Mouse (Mus musculus): ENCODE measurements at regions not wholly inside any gene's neighbourhood (a gene's known extent, or its start where the extent isn't known, plus 50 kb on each side); places are given as distances from the start of the nearest gene placed in this dataset.

DNA sequence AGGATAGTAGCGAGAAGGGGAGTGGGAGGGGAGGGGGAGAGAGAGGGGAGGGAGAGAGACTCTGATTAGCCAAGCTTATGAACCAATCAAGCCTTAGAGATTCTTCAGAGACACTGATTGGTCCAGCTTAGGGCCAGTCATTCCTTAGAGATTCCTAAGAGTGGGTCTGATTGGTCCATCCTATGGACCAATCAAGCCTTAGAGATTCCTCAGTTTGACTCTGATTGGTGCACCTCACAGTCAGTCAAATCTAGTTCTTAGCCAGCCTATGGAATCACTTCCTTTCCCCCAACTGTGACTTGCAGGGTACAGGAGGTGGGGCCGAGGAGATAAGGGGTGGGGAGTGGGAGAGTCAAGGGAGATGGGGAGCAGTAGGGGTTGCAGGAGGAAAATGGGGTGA is 152.8 kb downstream of the Suds3 start:
- WGBS = 63% methylated on average over 2 of the region's 2 CpGs
- no peak for ATAC-seq (ENCODE audit: insufficient number of reproducible peaks, insufficient read depth, low FRiP score, low TSS enrichment, low read depth)
- Histone ChIP-seq H3K36me3 (no peaks in the 10 kb centered on the region), H3K9ac (replicated peaks) (no peak overlapping the region), H3K4me2 (no peak overlapping the region), H3K9me3 (no peaks in the 10 kb centered on the region), H3K27ac (no peak overlapping the region), H3K27me3 (no peaks in the 10 kb centered on the region), H3K4me1 (replicated peaks) (no peaks in the 10 kb centered on the region), H3K4me3 (replicated peaks) (no peak overlapping the region)

DNA sequence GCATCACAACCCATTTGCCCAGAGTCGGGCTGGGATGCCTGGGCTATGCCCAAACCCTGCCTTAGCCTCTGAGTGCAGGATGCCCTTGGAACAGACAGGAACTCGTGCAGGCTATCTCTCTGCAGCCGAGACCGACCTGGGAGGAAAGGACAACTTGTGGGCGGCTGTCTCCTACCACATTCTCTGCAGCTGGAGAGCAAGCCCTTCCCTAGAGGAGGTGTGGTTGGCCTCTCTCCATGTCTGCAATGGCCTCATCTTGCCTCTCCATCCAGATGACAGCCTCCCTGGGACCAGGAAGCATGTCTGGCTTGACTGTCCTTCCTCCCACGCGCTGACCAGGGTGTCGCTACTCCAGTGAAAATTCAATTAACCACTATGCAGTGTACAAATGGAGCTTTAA is 155.9 kb downstream of the Suds3 start:
- no peak overlapping the region for H3K4me2 ChIP-seq

DNA sequence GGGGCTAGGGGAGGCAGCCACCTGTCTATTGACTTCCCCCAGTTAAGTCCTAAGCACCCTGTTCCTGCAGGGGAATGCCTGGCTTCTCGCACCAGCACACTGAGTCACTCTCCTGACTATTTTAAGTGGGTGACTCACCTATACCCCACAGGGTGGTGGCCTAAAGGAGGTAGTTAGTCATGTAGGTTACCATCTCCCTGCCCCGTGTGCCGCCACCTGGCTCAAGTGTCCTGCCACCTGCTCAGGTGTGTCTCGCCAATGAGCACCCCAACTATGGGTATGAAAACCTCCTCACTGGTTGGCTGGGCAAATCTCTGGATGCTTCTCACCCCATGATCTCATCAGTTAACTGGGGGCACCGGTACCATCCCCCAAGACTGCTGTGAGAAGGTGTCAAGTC is 157.8 kb downstream of the Suds3 start:
- Histone ChIP-seq H3K4me3 (replicated peaks) (no peak overlapping the region), H3K9ac (replicated peaks) (no peak overlapping the region), H3K27ac (no peak overlapping the region), H3K36me3 (no peaks in the 10 kb centered on the region), H3K27me3 (no peaks in the 10 kb centered on the region), H3K4me1 (replicated peaks) (no peaks in the 10 kb centered on the region), H3K4me2 (no peak overlapping the region), H3K9me3 (no peaks in the 10 kb centered on the region)
- ATAC-seq (ENCODE audit: insufficient number of reproducible peaks, insufficient read depth, low FRiP score, low TSS enrichment, low read depth) = no peak
- WGBS = 77% methylated on average over 5 of the region's 5 CpGs

More for the DNA sequence above, 155.9 kb downstream of the Suds3 start:
- no peak overlapping the region for H3K9ac ChIP-seq (replicated peaks)
- no peaks in the 10 kb centered on the region for H3K36me3 ChIP-seq
- H3K27ac ChIP-seq = no peak overlapping the region
- H3K27me3 ChIP-seq = no peaks in the 10 kb centered on the region
- WGBS = 73% methylated on average over 8 of the region's 8 CpGs
- no peaks in the 10 kb centered on the region for H3K4me1 ChIP-seq (replicated peaks)
- H3K4me3 ChIP-seq (replicated peaks) = no peak overlapping the region
- H3K9me3 ChIP-seq = no peaks in the 10 kb centered on the region
- ATAC-seq (ENCODE audit: insufficient number of reproducible peaks, insufficient read depth, low FRiP score, low TSS enrichment, low read depth) = no peak

DNA sequence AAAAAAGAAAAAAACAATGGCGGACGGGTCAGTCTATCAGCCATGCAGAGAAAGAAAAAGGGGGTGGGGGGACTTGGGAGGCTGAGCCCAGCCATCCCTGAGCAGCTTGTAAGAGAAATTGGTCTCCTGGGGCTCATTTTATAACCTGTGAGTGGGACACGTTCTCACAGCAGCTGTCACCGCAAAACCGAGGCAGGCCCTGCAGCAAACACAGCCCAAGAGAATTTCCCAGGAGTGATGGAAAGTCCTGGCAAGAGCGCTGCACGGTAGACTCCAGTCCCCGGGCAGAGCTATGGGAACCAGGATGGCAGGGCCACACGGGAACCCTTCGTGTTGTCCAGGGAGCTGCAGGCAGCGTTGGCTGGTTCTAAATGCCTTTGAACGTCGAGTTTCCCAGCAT is 159.3 kb downstream of the Suds3 start:
- no peaks in the 10 kb centered on the region for H3K9me3 ChIP-seq
- no peak overlapping the region for H3K4me3 ChIP-seq (replicated peaks)
- H3K27me3 ChIP-seq = no peaks in the 10 kb centered on the region
- no peak overlapping the region for H3K9ac ChIP-seq (replicated peaks)
- no peaks in the 10 kb centered on the region for H3K4me1 ChIP-seq (replicated peaks)
- no peak overlapping the region for H3K27ac ChIP-seq
- no peak overlapping the region for H3K4me2 ChIP-seq
- WGBS = 66% methylated on average over 13 of the region's 13 CpGs
- no peaks in the 10 kb centered on the region for H3K36me3 ChIP-seq
- ATAC-seq (ENCODE audit: insufficient number of reproducible peaks, insufficient read depth, low FRiP score, low TSS enrichment, low read depth) = no peak

DNA sequence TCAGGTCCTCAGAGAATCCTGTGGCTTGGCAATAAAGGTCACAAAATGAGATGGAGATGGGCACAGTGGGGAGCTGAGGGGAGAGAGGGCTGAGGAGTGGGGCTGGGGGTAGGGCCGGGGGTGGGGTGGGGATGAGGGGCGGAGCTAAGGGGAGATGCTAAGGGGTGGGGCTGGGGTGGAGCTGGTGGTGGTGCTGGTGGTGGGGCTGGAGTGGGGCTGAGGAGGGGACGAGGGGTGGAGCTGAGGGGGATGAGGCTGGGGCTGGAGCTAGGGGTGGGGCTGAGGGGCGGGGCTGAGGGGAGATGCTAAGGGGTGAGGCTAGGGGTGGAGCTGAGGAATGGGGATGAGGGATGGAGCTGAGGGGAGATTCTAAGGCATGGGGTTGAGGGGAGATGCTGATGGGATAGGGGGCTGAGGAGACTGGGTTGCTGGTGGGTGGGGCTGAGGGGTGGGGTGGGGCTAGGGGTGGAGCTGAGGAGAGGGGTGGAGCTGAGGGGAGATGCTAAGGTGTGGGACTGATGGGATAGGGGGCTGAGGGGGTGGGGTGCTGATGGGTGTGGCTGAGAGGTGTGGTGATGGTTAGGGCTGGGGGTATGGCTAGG is 165.5 kb downstream of the Suds3 start:
- no peaks in the 10 kb centered on the region for H3K27me3 ChIP-seq
- H3K4me2 ChIP-seq = no peak overlapping the region
- 6% methylated on average over 4 of the region's 4 CpGs for WGBS
- H3K9ac ChIP-seq (replicated peaks) = no peak overlapping the region
- H3K4me1 ChIP-seq (replicated peaks) = no peaks in the 10 kb centered on the region
- no peaks in the 10 kb centered on the region for H3K36me3 ChIP-seq
- no peak overlapping the region for H3K27ac ChIP-seq
- H3K9me3 ChIP-seq = no peaks in the 10 kb centered on the region
- ATAC-seq (ENCODE audit: insufficient number of reproducible peaks, insufficient read depth, low FRiP score, low TSS enrichment, low read depth) = no peak
- no peak overlapping the region for H3K4me3 ChIP-seq (replicated peaks)

DNA sequence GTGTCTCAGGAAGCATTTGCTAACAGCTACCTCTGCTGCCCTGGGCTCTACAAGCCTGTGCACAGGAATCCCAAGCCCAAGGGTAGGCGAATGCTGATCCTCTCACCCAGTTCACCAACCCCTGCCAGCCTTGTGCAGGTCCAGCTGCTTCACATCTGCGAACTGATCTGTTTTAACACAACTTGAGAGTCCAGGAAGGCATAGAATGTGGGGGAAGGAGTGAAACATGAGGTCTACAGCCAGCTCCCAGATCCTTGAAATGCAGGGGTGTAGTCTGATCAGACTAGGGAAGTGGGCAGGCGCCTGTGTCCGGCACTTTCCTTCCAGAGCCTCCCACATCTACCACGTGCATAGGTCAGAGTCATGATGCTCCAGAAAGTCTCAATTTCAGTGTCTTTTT is 181.3 kb downstream of the Suds3 start:
- H3K4me3 ChIP-seq (replicated peaks) = no peak overlapping the region
- H3K9me3 ChIP-seq = no peaks in the 10 kb centered on the region
- H3K27me3 ChIP-seq = no peaks in the 10 kb centered on the region
- no peak for ATAC-seq (ENCODE audit: insufficient number of reproducible peaks, insufficient read depth, low FRiP score, low TSS enrichment, low read depth)
- H3K4me2 ChIP-seq = no peak overlapping the region
- H3K9ac ChIP-seq (replicated peaks) = no peak overlapping the region
- no peak overlapping the region for H3K27ac ChIP-seq
- no peaks in the 10 kb centered on the region for H3K36me3 ChIP-seq
- 64% methylated on average over 5 of the region's 5 CpGs for WGBS
- H3K4me1 ChIP-seq (replicated peaks) = no peaks in the 10 kb centered on the region

DNA sequence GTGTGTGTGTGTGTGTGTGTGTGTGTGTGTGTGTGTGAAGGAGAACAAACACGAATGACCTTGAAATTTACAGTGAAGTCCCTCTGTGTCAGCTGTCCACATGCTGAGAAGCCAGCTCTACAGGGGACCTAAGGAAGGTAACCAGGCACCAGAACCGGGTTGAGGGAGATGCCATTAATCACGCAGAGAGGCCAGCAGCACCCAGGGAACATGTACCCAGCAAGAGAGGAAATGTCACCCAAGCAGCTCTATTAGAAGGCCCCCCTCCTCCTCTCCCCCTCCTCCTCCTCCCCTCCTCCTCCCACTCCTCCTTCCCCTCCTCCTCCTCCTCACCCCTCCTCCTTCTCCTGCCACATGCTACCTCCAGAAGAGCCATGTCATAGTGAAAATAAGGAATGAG is 181.8 kb downstream of the Suds3 start:
- H3K36me3 ChIP-seq = no peaks in the 10 kb centered on the region
- ATAC-seq (ENCODE audit: insufficient number of reproducible peaks, insufficient read depth, low FRiP score, low TSS enrichment, low read depth) = no peak
- no peaks in the 10 kb centered on the region for H3K4me1 ChIP-seq (replicated peaks)
- no peaks in the 10 kb centered on the region for H3K9me3 ChIP-seq
- H3K9ac ChIP-seq (replicated peaks) = no peak overlapping the region
- WGBS = 58% methylated on average over 3 of the region's 3 CpGs
- H3K4me2 ChIP-seq = no peak overlapping the region
- no peaks in the 10 kb centered on the region for H3K27me3 ChIP-seq
- no peak overlapping the region for H3K27ac ChIP-seq
- no peak overlapping the region for H3K4me3 ChIP-seq (replicated peaks)

DNA sequence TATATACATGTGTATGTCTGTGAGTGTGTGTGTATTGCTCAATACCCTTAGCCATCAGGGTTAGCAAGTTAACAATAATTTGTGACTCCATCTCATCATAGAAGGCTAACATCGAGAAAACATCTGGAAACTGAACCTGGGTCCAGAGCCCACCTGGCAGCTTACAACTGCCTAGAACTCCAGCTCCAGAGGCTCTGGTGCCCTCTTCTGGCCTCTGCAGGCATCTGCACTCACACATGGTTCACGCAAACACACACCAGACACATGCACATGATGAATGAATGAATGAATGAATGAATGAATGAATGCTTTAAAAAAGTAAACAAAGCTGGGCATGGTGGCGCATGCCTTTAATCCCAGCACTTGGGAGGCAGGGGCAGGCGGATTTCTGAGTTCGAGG is 182.8 kb downstream of the Suds3 start:
- no peaks in the 10 kb centered on the region for H3K27me3 ChIP-seq
- no peaks in the 10 kb centered on the region for H3K36me3 ChIP-seq
- no peak overlapping the region for H3K9ac ChIP-seq (replicated peaks)
- H3K9me3 ChIP-seq = no peaks in the 10 kb centered on the region
- H3K4me2 ChIP-seq = no peak overlapping the region
- WGBS = 93% methylated on average over 5 of the region's 5 CpGs
- H3K4me1 ChIP-seq (replicated peaks) = no peaks in the 10 kb centered on the region
- no peak for ATAC-seq (ENCODE audit: insufficient number of reproducible peaks, insufficient read depth, low FRiP score, low TSS enrichment, low read depth)
- H3K27ac ChIP-seq = no peak overlapping the region
- no peak overlapping the region for H3K4me3 ChIP-seq (replicated peaks)

DNA sequence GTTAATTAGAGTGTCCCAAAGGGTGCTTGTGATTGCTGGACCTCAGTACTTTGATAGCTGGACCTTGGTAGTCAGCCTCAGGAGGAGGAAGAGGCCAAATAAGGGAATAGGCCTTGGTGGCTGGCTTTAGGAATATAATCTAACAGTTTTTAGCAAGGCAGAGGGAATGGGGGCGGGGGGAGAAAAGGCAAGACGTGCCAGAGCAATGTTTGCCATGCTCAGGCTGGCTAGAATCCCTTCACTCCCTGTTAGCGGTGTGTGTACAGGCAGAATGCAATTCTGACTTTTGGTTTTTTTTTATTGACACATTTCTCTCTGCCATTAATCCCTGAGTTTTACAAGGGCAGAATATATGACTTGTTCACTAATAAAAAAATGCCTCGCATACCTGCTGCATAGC is 192.2 kb downstream of the Suds3 start:
- H3K4me3 ChIP-seq (replicated peaks) = no peak overlapping the region
- H3K9ac ChIP-seq (replicated peaks) = no peak overlapping the region
- no peak overlapping the region for H3K4me2 ChIP-seq
- 50% methylated on average over 4 of the region's 4 CpGs for WGBS
- peaks cover 9% of the 10 kb centered on the region for H3K4me1 ChIP-seq (replicated peaks)
- H3K9me3 ChIP-seq = no peaks in the 10 kb centered on the region
- H3K27ac ChIP-seq = no peak overlapping the region
- ATAC-seq (ENCODE audit: insufficient number of reproducible peaks, insufficient read depth, low FRiP score, low TSS enrichment, low read depth) = no peak
- no peaks in the 10 kb centered on the region for H3K36me3 ChIP-seq
- no peaks in the 10 kb centered on the region for H3K27me3 ChIP-seq

DNA sequence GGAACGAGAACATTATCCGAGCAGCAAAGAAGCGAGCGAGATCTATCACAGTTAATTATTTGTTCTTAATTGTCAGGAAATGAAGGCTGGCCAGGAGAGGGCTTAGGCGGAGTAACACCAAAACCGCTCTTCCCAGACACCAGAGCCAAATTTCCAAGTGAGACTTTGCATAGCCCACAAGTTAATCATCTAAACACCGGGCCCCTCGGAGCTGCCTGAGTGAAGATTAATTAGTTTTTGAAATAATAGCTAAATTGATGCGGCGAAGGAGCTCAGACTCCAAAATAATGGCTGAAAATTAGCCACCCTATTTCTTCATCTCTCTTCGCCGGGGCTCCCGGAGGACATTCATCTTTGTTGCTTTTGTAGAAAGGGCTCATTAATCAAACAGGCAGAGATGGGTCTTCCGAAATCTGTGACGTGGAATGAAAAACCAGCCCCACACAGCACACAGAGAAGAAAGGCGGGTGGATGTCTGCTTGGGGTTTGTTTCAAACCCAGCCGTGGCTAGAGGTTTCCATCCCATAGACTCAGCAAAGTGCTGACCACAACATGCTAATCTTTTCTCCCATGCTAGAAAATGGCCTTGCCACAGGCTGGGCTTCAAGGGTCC is 193.7 kb downstream of the Suds3 start:
- Histone ChIP-seq H3K4me1 (replicated peaks) (peaks cover 9% of the 10 kb centered on the region), H3K36me3 (no peaks in the 10 kb centered on the region), H3K9me3 (no peaks in the 10 kb centered on the region), H3K27ac (no peak overlapping the region), H3K4me2 (no peak overlapping the region), H3K9ac (replicated peaks) (no peak overlapping the region), H3K27me3 (no peaks in the 10 kb centered on the region), H3K4me3 (replicated peaks) (no peak overlapping the region)
- ATAC-seq (ENCODE audit: insufficient number of reproducible peaks, insufficient read depth, low FRiP score, low TSS enrichment, low read depth) = no peak
- WGBS = 57% methylated on average over 17 of the region's 17 CpGs

DNA sequence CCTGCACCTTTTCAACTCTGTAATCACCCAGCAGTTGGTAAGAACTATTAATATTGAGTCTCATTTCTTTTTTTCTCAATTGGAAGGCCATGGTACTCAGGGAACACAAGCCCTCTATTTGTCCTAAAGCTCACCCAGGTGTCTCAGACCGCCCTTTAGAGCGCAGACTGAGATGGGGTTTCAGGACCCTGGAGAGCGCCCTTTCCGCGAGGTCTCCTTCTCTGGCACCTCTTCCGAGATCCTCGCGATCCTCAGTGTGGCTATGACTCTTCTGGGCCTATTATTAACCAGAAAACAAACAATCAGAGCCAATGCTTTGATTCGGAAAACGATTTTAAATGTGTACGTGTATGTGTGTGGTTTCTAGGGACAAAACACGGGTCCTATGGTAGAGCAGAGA is 201.0 kb downstream of the Suds3 start:
- H3K27me3 ChIP-seq = no peaks in the 10 kb centered on the region
- WGBS = 45% methylated on average over 12 of the region's 12 CpGs
- no peak overlapping the region for H3K27ac ChIP-seq
- ATAC-seq (ENCODE audit: insufficient number of reproducible peaks, insufficient read depth, low FRiP score, low TSS enrichment, low read depth) = no peak
- no peak overlapping the region for H3K9ac ChIP-seq (replicated peaks)
- no peaks in the 10 kb centered on the region for H3K36me3 ChIP-seq
- H3K4me1 ChIP-seq (replicated peaks) = no peaks in the 10 kb centered on the region
- H3K4me3 ChIP-seq (replicated peaks) = no peak overlapping the region
- no peaks in the 10 kb centered on the region for H3K9me3 ChIP-seq
- H3K4me2 ChIP-seq = no peak overlapping the region

DNA sequence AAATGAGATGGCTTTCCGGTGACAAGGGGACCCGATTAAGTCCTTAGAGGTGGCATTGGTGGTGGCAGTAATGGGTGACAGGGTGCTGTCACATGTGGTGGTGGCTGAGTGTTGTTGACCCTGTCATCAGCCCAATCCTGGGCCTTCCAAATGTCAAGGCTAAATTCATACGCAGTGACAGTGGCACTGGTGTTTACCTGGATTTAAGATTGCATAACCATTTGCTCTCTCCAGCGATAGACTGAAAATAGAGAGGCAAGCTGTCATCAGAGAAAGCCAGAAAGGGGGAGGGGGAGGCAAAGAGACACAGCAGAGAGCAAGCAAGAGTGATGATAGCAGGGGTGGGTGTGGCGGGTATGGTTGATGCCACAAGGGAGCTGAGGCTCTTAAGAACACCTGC is 215.1 kb downstream of the Suds3 start:
- ATAC-seq (ENCODE audit: insufficient number of reproducible peaks, insufficient read depth, low FRiP score, low TSS enrichment, low read depth) = no peak
- no peak overlapping the region for H3K9ac ChIP-seq (replicated peaks)
- H3K4me2 ChIP-seq = no peak overlapping the region
- H3K4me1 ChIP-seq (replicated peaks) = no peaks in the 10 kb centered on the region
- H3K9me3 ChIP-seq = 0 out of 2 replicates have a peak, but pooled peaks cover 3% of the 10 kb centered on the region
- H3K27ac ChIP-seq = no peak overlapping the region
- H3K4me3 ChIP-seq (replicated peaks) = no peak overlapping the region
- 90% methylated on average over 5 of the region's 5 CpGs for WGBS
- no peaks in the 10 kb centered on the region for H3K27me3 ChIP-seq
- H3K36me3 ChIP-seq = no peaks in the 10 kb centered on the region
